Mouse (Mus musculus): Measurements from ENCODE around the gene Chst14.

Gene Chst14

DNA sequence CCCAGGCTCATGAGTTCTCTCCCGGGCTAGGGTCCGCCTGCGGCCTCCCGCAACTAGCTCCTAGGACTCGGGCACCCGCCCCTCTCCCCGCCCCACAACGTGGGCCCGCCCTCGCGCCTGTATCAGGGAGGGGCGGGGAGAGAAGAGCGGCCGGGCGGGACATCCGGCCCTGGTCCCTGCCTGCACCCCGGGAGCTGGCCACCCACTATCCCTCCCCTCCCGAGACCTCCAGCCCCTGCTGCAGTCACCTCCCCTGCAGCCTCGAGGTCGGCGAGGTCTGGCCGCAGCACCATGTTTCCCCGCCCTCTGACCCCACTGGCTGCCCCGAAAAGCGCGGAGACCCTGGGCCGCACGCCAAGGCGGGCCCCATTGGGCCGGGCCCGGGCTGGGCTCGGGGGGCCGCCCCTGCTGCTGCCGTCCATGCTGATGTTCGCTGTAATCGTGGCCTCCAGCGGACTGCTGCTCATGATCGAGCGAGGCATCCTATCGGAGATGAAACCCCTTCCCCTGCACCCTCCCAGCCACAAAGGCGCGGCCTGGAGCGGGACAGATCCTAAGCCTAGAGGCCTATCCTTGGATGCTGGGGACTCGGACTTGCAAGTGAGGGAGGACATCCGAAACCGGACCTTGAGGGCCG lies at the start of gene Chst14:
Gene Chst14 (plus strand): TSS at position 136 of the 637 bp plus-strand sequence.
- DNase-seq (ENCODE audit: extremely low spot score, low spot score): peak; percentile 75

DNA sequence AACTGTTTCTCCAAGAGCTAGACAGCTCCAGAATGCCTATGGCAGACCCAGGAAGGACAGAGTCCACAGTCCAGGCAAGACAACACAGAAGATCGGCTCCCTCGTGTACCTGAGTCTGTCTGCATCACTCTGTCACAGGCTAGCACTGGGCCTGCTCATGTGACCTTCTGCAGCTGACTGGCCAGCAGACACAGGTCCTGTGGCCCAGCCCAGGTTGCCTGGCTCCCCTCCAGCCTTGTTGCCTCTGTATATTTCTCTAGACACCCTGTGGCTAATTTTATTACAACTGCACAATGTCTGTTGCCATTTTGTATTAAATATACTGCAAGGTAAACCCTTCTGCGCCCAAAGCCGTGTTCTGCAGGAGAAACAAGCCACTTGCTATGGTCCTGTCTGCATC lies 45.3 kb upstream of the Chst14 start:
- DNase-seq (ENCODE audit: extremely low spot score, low spot score): no peak

GRCm38 (mm10) chr2:118881956-118882355 lies 44.3 kb upstream of the Chst14 start:
- no peak for DNase-seq (ENCODE audit: extremely low spot score, low spot score)

DNA sequence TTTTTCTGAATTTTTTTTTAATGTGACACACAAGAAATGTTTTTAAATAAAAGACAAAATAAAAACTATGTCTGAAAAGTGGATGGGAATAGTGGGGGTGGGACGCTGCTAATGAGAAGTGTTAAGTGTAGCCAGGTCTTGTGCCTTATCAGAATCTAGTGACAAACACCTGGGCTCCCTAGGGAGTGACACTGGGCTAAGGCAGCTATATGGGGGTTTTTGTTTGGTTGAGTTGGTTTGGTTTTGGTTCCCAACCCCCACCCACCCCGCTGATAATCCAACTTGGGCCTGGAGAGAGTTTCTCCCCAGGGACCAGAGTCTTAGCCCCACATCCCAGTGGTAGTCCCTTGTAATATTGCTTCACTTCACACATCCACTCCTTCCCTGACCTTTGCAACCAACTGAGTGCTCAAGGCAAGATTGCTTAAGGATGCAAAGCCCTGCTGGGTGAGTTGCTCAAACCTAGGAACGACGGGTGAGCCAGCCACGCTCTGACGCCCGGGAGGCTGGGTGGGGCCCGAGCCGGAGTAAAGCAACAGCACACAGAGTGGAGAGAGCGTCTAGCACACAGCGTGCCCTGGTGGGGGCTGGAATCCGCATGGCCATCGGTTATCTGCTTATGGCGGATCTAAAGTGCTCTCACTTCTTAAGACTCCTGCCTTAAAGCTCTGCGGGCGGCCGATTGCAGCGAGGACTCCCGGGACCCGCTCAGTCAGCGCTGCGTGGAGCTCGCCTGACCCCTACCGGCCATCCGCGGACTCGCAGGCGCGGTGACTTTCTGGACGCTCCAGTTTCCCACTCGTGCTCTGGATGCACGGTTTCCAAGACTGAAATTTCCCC lies 43.2 kb upstream of the Chst14 start:
- peak; percentile 89 for DNase-seq (ENCODE audit: extremely low spot score, low spot score)

DNA sequence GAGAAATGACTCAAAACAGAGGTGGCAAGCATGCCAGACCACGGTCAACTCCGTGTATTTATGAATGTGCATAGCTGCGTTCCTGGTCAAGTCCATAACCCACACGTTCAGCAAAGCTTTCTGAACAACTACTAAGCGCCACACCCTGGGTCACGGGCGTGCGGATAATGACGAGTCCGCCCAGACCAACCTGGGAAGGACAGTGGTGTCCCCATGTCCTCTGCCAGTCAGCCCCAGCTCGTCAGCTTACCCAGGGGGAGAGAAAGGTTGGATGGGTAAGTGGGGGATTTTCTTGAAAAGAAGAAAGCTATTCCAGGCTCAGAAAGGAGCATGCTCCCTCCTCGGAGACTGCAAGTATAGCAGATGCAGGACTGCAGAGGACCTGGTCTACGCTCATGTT lies 38.9 kb upstream of the Chst14 start:
- DNase-seq (ENCODE audit: extremely low spot score, low spot score): no peak

GRCm38 (mm10) chr2:118887845-118888548 lies 38.3 kb upstream of the Chst14 start:
- DNase-seq (ENCODE audit: extremely low spot score, low spot score): no peak

- DNase-seq (ENCODE audit: extremely low spot score, low spot score): no peak
Measured at GRCm38 (mm10) chr2:118891173-118891572, 35.1 kb upstream of the Chst14 start.

GRCm38 (mm10) chr2:118895990-118896913 lies 30.0 kb upstream of the Chst14 start:
- DNase-seq (ENCODE audit: extremely low spot score, low spot score): peak; percentile 56

DNA sequence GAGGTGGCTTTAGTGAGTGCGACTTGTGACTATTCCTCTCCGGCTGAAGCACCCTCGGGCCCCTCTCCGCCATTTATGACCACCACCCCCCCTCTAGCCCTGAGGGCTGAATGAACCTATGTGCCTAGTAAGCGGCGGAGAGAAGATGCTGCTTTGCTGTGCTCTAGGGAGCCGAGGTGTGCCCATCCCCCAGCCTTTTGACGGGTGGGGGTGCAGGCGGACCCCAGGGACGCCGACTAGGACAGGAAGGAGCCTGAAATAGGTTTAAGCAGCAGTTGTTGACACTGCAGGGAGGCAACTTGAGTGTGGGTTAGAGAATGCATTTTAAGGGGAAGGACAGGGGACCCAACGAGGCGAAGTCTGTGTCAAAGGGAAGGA lies 29.4 kb upstream of the Chst14 start:
- DNase-seq (ENCODE audit: extremely low spot score, low spot score): peak; percentile 42

DNA sequence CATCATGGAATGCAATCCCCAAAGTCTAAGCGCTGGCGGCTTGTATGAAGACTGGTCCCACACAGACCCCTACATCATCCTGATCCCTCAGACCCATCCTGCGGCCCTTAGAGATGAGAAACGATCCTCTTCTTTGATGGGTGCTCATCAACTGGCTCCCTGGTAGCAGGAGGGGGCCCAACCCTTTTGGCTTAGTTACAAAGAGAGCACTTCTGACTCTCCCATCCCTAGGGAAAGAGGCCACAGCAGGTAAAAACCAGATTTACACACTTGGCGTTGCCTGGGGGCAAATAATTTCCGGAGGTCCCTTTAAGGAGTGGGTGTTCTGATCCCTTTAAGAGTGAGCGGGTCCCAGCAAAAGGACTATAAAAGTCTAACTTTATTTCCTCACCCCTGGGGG lies 28.9 kb upstream of the Chst14 start:
- no peak for DNase-seq (ENCODE audit: extremely low spot score, low spot score)

DNA sequence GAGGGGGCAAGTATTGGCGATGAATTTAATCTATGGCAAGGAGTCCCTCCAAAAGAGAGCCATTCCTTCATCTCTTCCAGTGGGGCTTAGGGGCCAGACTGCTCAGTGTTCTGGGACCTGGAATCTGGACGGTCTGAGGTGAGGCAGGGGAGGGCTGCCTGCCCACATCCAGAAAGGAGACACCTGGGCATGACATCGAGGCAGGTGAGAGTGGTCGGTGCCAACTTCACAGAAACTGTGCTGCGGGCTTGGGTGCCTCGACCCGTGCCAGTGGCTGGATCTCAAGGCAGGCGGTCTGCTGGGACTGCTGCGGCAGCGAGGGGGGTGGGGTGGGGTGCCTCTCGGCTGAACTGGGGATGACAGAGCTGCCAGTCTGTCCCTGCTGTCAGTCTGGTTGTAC lies 28.5 kb upstream of the Chst14 start:
- DNase-seq (ENCODE audit: extremely low spot score, low spot score): peak; percentile 19

DNA sequence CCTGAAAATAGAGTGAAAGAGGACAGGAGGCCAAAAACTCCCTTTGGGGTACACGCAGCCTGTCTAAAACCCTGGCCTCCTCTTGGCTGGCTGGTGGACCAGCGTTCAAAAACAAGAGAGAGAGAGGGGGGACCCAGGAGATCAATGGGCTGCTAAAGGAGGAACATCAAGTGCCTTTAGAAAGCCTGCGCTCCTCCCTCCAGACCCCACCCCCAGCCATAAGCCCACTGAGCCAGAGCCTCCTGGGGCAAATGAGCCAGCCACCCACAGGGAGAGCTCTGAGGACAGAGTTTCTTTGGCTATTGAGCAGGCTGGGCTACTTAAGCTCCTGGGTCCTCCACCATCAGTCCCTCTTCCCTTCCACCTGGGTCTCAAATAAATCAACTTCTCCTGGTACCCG lies 27.5 kb upstream of the Chst14 start:
- peak; percentile 17 for DNase-seq (ENCODE audit: extremely low spot score, low spot score)

DNA sequence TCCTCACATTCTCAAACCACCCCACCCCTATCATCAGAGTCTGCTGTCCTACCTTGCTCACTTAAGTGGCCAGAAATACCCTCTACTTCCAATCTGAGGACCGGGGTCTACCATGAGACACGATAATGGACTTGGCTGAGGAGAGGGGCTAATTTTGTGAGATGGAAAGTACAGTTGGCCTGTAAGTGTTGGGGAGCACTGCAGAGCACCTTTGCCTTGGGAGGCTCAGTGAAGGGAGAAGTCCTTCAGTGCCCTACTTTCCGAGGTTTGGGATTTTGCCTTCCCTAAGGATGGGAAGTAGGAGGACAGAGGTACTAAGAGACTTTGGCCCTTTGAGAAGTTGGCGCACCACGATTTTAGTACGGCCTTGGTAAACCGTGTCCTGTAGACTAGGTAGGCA lies 27.0 kb upstream of the Chst14 start:
- peak; percentile 38 for DNase-seq (ENCODE audit: extremely low spot score, low spot score)

- DNase-seq (ENCODE audit: extremely low spot score, low spot score): peak; percentile 64
Measured at GRCm38 (mm10) chr2:118899981-118900825, 26.1 kb upstream of the Chst14 start, which contains the start of gene Bahd1. TSS of gene Bahd1 (plus strand) at chr2:118900377.

DNA sequence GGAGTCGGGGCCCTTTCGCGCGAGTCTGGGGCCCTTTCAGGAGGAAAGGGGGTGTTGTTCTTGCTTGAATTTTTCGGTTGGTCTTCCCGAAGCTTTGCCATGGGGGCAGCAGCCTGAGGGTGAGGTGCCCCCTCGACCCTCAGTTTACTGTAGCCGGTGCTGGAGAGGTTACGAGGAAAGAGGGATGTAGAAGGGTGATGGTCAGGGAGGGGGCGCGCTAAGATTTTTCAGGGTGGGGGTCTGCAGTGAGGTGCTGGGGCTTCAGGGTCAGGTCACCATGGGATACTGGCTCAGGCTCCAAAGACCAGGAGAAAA lies 25.5 kb upstream of the Chst14 start:
- no peak for DNase-seq (ENCODE audit: extremely low spot score, low spot score)

DNA sequence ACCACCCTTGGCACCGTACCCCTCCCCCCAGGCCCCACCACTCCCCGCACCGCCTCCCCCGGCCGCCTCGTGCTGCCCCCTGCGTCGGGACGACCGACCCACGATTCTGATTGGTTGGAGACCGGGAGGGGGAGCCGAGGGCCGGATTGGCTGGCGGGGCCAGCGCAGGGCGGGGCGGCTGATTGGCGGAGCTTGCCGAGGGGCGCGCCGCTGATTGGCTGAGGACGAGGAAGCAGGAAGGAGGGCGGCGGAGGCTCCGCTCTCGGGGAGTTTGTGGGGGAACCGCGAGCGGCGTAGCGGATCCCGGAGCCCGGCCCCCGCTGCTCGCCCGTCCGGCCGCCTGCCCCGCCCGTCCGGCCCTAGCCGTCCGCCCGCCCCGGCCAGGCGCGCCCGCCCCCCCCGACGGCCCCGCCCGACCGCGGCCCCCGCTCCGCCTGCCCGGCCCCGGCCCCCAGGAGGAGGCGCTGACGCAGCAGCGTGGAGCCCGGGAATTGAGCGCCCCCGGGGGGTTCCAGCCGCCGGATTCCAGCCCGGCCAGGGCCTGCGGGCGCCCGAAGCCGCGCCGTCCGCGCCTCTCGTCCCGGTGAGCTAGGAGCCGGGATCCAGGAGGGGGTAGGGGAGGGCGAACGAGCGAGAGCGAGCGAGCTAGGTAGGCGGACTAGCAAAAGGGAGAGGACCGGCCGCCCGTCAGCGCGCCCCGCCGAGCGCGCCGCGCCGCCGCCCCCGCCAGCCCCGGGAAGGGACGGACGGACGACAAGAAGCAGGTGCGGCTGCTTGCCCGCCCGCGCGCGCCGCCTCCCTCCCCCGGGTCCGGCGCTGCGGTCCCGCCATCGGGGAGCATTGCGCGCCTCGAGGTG lies 24.9 kb upstream of the Chst14 start:
- peak; percentile 95 for DNase-seq (ENCODE audit: extremely low spot score, low spot score)

DNA sequence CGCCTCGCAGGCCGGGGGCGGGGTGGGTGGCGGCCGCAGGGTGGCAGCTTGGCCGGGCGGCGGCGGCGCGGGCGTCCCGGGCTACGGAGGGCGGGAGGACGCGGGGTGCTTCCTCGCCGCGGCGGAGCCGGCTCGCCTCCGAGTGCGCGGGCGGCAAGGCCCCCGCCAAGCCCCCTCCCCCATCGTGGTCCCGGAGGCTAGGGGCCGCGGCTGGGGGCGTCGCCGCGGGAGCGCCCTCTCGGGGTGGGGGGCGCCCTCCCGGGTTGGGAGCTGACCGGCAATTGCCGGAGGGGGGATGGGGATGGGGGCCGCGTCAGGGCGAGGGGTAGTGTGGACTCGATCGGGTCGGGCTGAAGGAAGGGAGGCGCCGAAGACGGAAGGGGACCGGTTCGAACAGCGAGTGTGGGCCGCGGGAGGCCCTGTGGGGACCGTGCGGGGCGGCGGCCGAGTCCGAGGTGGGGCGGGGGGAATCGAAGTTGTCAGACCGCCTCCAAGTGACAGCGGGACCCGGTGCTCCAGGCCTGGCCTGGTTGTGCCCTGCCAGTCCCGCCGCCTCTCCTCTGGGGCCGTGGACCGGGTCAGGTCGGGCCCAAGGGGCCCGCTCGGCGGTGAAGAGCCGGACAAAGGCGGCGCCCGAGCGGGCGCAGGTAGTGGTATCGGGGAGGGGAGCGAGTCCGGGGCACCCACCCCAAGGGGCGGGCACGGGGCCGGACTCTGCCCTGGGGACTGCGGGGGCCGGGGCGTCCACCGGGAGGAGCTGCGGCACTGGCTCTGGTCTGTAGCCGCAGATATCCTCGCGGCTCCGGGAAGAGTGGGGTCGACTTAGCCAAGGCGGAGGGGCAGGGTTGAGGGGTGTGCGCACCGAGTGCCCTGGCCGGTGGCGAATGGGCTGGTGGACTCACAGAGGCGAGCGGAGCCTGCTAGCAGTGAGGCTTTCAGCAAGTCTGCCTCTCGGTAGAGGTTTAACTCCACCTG lies 24.0 kb upstream of the Chst14 start:
- DNase-seq (ENCODE audit: extremely low spot score, low spot score): peak; percentile 76

DNA sequence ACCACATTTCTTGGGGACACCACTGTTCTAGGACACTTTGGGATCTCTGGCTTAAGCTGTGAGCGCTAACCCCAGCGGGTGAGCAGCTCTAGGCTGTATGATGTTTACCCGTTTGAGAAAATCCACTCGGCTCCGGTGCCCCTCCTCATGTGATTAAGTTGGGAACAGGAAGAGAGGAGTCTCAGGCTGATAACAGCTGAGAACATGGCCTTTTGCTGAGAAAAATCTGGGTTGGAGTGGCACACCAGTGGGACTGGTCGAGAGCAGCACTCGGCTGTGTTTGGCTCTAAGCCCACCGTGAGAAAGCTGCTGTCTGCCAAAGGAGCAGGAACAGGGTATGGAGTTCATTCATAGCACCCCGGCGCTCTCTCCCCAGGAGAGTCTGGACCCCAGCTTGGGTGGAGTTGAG lies 23.0 kb upstream of the Chst14 start:
- peak; percentile 26 for DNase-seq (ENCODE audit: extremely low spot score, low spot score)
